Mouse (Mus musculus) ES-Bruce4 (cell line): ENCODE measurements at regions not wholly inside any gene's neighbourhood (a gene's known extent, or its start where the extent isn't known, plus 50 kb on each side); places are given as distances from the start of the nearest gene placed in this dataset.
A peak's percentile ranks its signal among the peaks of the same experiment; 100 is the strongest.
"Not testable (repeated sequence)": the region's sequence is repeated elsewhere in the genome, so short reads cannot be mapped to it uniquely, and the experiment has no call there.

ENCODE experiments used
- H3K27ac ChIP-seq: 2 replicates; pipeline ENCODE4 v1.5.1; 2012; ENCODE audit warnings: low read length, inconsistent platforms; ENCODE audit not compliant: insufficient read depth
- H3K27me3 ChIP-seq: 2 replicates; pipeline ENCODE4 v1.6.1; 2012; ENCODE audit warnings: mild to moderate bottlenecking, low read length, inconsistent platforms; ENCODE audit not compliant: control insufficient read depth, poor library complexity, insufficient read depth, severe bottlenecking
- H3K36me3 ChIP-seq: 2 replicates; pipeline ENCODE4 v1.6.1; 2012; ENCODE audit warnings: inconsistent platforms, mild to moderate bottlenecking, low read length, moderate library complexity; ENCODE audit not compliant: control insufficient read depth, poor library complexity, insufficient read depth, severe bottlenecking
- H3K4me1 ChIP-seq: one replicate; pipeline ENCODE4 v1.8.1; 2011; ENCODE audit warnings: low read length; ENCODE audit not compliant: control insufficient read depth, insufficient read depth
- H3K4me3 ChIP-seq: 2 replicates; pipeline ENCODE4 v1.5.1; 2011; ENCODE audit warnings: low read depth, mild to moderate bottlenecking, low read length
- H3K9ac ChIP-seq: 2 replicates; pipeline ENCODE4 v1.6.1; 2012; ENCODE audit warnings: low read depth, mild to moderate bottlenecking, inconsistent platforms; ENCODE audit not compliant: poor library complexity, severe bottlenecking
- H3K9me3 ChIP-seq: replicated peaks from 2 replicates; pipeline ENCODE4 v1.6.1; 2012; ENCODE audit warnings: mild to moderate bottlenecking, low read length, inconsistent platforms; ENCODE audit not compliant: control insufficient read depth, poor library complexity, insufficient read depth, severe bottlenecking
- CTCF ChIP-seq: IDR thresholded peaks from one replicate; pipeline ENCODE4 v1.8.1; 2011; ENCODE audit warnings: low read depth, low read length
- EP300 ChIP-seq: IDR thresholded peaks from 2 replicates; pipeline ENCODE4 v1.6.1; 2011; ENCODE audit warnings: low read depth, low read length; ENCODE audit not compliant: insufficient read depth
- POLR2A ChIP-seq: IDR thresholded peaks from one replicate; pipeline ENCODE4 v1.8.1; 2011; ENCODE audit warnings: low read length; ENCODE audit not compliant: insufficient read depth

DNA sequence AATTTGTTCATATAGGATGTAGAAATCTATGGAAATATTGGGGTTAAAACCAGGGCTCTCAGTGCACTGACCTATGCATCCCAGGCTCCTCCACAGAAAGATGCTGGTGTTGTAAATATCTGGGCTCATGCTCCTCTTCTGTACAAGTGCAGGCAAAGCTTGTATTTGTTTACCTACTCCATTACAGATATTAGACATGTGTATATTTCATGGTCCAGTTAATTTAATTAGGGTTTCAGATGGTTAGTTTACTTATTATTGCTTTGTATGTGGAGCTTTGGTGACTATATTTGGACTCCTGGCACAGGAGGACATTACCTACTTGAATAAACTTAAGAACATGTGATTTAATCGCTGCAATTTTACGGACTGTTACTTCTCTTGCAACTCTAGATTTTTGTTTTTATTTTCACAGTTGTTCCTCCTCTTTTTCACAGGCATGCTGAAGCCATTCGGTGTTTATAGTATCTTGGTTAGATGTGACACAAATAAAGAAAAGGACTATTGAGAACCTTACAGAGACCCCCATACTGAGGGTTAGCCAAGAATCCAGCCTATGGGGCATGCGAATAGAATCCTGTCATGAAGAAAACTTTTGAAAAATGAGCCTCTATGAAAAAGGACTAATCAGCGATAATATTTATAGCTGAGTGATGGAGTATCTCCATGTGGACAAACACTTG lies 738.4 kb downstream of the Gm21833 start:
- Histone ChIP-seq H3K27ac (no peak overlapping the region), H3K4me3 (no peak overlapping the region), H3K36me3 (no peaks in the 10 kb centered on the region), H3K27me3 (no peaks in the 10 kb centered on the region), H3K9ac (no peak overlapping the region), H3K4me1 (no peaks in the 10 kb centered on the region), H3K9me3 (no peaks in the 10 kb centered on the region)
- TF ChIP-seq CTCF (no peak), POLR2A (no peak), EP300 (no peak)

DNA sequence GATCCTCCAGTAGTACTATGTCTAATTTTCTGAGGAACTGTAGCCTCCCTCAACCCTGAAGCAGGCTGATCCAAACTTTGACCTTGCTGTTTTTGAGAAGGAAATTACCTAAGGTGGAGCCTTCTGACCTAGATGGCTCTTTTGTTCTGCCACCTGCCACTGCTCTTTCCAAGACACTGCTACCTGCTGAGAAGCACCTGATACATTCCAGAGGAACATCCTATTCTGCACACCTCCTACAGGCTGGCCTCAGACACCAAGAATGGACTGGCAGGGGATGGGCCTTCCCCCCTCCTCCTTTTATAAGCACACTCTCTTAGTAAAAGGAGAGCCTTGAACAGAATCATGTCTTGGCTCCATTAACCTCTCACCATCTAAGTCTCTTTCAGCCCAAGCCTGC lies 750.9 kb downstream of the Gm21833 start:
- peak overlapping the region; percentile 61; the same call in 1 of the 2 replicates for H3K27ac ChIP-seq

GRCm38 (mm10) chr16:83606804-83607203 lies 778.6 kb downstream of the Gm21833 start:
- H3K36me3 ChIP-seq, result no peaks in the 10 kb centered on the region
- H3K27ac ChIP-seq, result no peak overlapping the region
- H3K4me3 ChIP-seq, result no peak overlapping the region
- H3K27me3 ChIP-seq, result no peaks in the 10 kb centered on the region
- no peak overlapping the region for H3K9ac ChIP-seq
- TF ChIP-seq POLR2A (no peak), EP300 (no peak), CTCF (no peak)
- no peaks in the 10 kb centered on the region for H3K4me1 ChIP-seq
- H3K9me3 ChIP-seq, result no peaks in the 10 kb centered on the region

More for the DNA sequence above, 750.9 kb downstream of the Gm21833 start:
- H3K4me3 ChIP-seq, H3K36me3 ChIP-seq, H3K4me1 ChIP-seq, H3K27me3 ChIP-seq, H3K9ac ChIP-seq, H3K9me3 ChIP-seq: not testable (repeated sequence)
- peak; percentile 71; the same call in 1 of the 2 replicates for TF ChIP-seq EP300

GRCm38 (mm10) chr16:83609296-83609695 lies 781.1 kb downstream of the Gm21833 start:
- no peak overlapping the region for H3K4me3 ChIP-seq
- H3K27ac ChIP-seq, result no peak overlapping the region
- no peaks in the 10 kb centered on the region for H3K9me3 ChIP-seq
- H3K27me3 ChIP-seq, result no peaks in the 10 kb centered on the region
- H3K9ac ChIP-seq, result no peak overlapping the region
- no peaks in the 10 kb centered on the region for H3K36me3 ChIP-seq
- no peak for TF ChIP-seq CTCF
- TF ChIP-seq POLR2A, result no peak
- TF ChIP-seq EP300, result no peak
- no peaks in the 10 kb centered on the region for H3K4me1 ChIP-seq
